Mouse (Mus musculus): ENCODE measurements around the gene Prkar1b. TPM values are rescaled to one million over a fixed set of nuclear protein-coding genes. Genes with fewer than 3 reads are reported as not detected.

The Prkar1b gene
- 9.6 and 10.6 TPM in 2 replicates for polyA plus RNA-seq (2015; fragmentation: Nextera tagmentation; extraction: Ambion mirVana)

- Histone ChIP-seq H3K27ac (replicated peaks) (peak within 1 kb of the TSS; percentile 58), H3K9me3 (ENCODE audit: control insufficient read depth, low read length) (no peaks in the 10 kb centered on the region), H3K27me3 (ENCODE audit: control insufficient read depth, insufficient read depth, low read length) (no peaks in the 10 kb centered on the region), H3K9ac (ENCODE audit: low read length) (peak within 1 kb of the TSS; percentile 73), H3K4me2 (replicated peaks; ENCODE audit: low read depth) (peak within 1 kb of the TSS; percentile 98), H3K4me1 (replicated peaks; ENCODE audit: control insufficient read depth, insufficient read depth) (0 out of 2 replicates have a peak, but pooled peaks cover 2% of the 10 kb centered on the region), H3K36me3 (ENCODE audit: control insufficient read depth, insufficient read depth, low read length) (peaks cover 8% of the 10 kb centered on the region; the same call in 1 of the 2 replicates), H3K4me3 (ENCODE audit: low read depth, low read length) (peak within 1 kb of the TSS; percentile 89)
- under 1% methylated on average over 74 of the region's 87 CpGs for WGBS
- ATAC-seq (ENCODE audit: low FRiP score, low TSS enrichment) (peak; percentile 96), DNase-seq (ENCODE audit: low spot score) (peak; percentile 100)
- TF ChIP-seq EP300 (optimal IDR thresholded peaks at IDR 0.05) = no peak
- no peak for TF ChIP-seq CTCF (IDR thresholded peaks at IDR 0.05; ENCODE audit: low read depth)
Measured at GRCm38 (mm10) chr5:139149681-139150602, at the start of gene Prkar1b, which contains the start of gene Dnaaf5. Gene Prkar1b (minus strand): TSS chr5:139150001. Gene Dnaaf5 (plus strand): TSS chr5:139150223.

DNA sequence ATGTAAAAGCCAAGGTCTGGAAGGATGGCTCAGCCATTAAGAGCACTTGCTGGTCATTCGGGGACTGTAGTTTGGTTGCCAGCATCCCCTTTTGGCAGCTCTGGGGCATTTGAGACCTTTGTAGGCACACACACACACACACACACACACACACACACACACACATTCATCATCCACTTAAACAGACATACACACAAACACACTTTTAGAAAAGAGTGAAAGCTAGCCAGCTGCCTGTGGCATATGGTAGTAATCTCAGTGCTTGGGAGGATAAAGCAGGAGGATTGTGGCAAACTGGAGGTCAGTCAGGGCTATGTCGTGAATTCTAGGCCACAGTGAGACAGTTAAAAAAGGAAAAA lies 49.8 kb upstream of the Prkar1b start:
- Histone ChIP-seq H3K4me2 (replicated peaks; ENCODE audit: low read depth) (peak overlapping the region; percentile 98), H3K4me3 (ENCODE audit: low read depth, low read length) (peak overlapping the region; percentile 90), H3K4me1 (replicated peaks; ENCODE audit: control insufficient read depth, insufficient read depth) (peaks cover 3% of the 10 kb centered on the region; the same call in 1 of the 2 replicates), H3K27me3 (ENCODE audit: control insufficient read depth, insufficient read depth, low read length) (no peaks in the 10 kb centered on the region), H3K9ac (ENCODE audit: low read length) (peak overlapping the region; percentile 55), H3K36me3 (ENCODE audit: control insufficient read depth, insufficient read depth, low read length) (no peaks in the 10 kb centered on the region), H3K9me3 (ENCODE audit: control insufficient read depth, low read length) (no peaks in the 10 kb centered on the region), H3K27ac (replicated peaks) (peak overlapping the region; percentile 94)
- TF ChIP-seq CTCF (IDR thresholded peaks at IDR 0.05; ENCODE audit: low read depth) = no peak
- no peak for TF ChIP-seq EP300 (optimal IDR thresholded peaks at IDR 0.05)
- WGBS = 35% methylated on average over 2 of the region's 2 CpGs
- ATAC-seq (ENCODE audit: low FRiP score, low TSS enrichment) (no peak), DNase-seq (ENCODE audit: low spot score) (no peak)

- H3K4me3 ChIP-seq (ENCODE audit: low read depth, low read length) = no peak overlapping the region
- H3K9ac ChIP-seq (ENCODE audit: low read length) = no peak overlapping the region
- no peaks in the 10 kb centered on the region for H3K27me3 ChIP-seq (ENCODE audit: control insufficient read depth, insufficient read depth, low read length)
- no peaks in the 10 kb centered on the region for H3K36me3 ChIP-seq (ENCODE audit: control insufficient read depth, insufficient read depth, low read length)
- WGBS = 51% methylated on average over 3 of the region's 3 CpGs
- TF ChIP-seq CTCF (IDR thresholded peaks at IDR 0.05; ENCODE audit: low read depth) (no peak), EP300 (optimal IDR thresholded peaks at IDR 0.05) (no peak)
- no peak overlapping the region for H3K27ac ChIP-seq (replicated peaks)
- H3K4me2 ChIP-seq (replicated peaks; ENCODE audit: low read depth) = no peak overlapping the region
- peaks cover 3% of the 10 kb centered on the region; the same call in 1 of the 2 replicates for H3K4me1 ChIP-seq (replicated peaks; ENCODE audit: control insufficient read depth, insufficient read depth)
- DNase-seq (ENCODE audit: low spot score) = no peak
- no peak for ATAC-seq (ENCODE audit: low FRiP score, low TSS enrichment)
- no peaks in the 10 kb centered on the region for H3K9me3 ChIP-seq (ENCODE audit: control insufficient read depth, low read length)
Measured at GRCm38 (mm10) chr5:139198779-139199178, 49.0 kb upstream of the Prkar1b start.

DNA sequence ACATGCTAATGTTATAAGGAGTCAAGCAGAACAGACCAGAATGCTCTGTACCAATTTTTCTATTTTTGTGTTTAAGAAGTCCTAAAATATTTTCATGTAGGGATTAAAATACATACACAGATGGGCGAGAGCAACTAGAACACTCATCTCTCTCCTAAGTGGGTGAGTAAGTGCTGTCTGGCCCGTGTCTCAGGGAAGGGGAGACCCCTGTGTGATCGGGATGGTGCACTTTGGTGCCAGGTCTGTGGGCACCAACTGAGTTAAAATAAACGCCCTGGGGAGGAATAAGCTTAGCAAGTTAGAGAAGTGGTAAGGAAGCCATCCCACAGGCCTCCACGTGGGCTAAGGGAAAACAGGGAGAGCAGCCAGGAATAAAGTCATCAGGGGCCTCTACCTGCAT lies 41.2 kb upstream of the Prkar1b start:
- no peaks in the 10 kb centered on the region for H3K4me1 ChIP-seq (replicated peaks; ENCODE audit: control insufficient read depth, insufficient read depth)
- H3K4me3 ChIP-seq (ENCODE audit: low read depth, low read length) = no peak overlapping the region
- H3K4me2 ChIP-seq (replicated peaks; ENCODE audit: low read depth) = no peak overlapping the region
- no peak overlapping the region for H3K9ac ChIP-seq (ENCODE audit: low read length)
- peaks cover 4% of the 10 kb centered on the region for H3K36me3 ChIP-seq (ENCODE audit: control insufficient read depth, insufficient read depth, low read length)
- 65% methylated on average over 5 of the region's 5 CpGs for WGBS
- DNase-seq (ENCODE audit: low spot score) (no peak), ATAC-seq (ENCODE audit: low FRiP score, low TSS enrichment) (no peak)
- no peak overlapping the region for H3K27ac ChIP-seq (replicated peaks)
- TF ChIP-seq EP300 (optimal IDR thresholded peaks at IDR 0.05) (no peak), CTCF (IDR thresholded peaks at IDR 0.05; ENCODE audit: low read depth) (no peak)
- no peaks in the 10 kb centered on the region for H3K27me3 ChIP-seq (ENCODE audit: control insufficient read depth, insufficient read depth, low read length)
- H3K9me3 ChIP-seq (ENCODE audit: control insufficient read depth, low read length) = no peaks in the 10 kb centered on the region

DNA sequence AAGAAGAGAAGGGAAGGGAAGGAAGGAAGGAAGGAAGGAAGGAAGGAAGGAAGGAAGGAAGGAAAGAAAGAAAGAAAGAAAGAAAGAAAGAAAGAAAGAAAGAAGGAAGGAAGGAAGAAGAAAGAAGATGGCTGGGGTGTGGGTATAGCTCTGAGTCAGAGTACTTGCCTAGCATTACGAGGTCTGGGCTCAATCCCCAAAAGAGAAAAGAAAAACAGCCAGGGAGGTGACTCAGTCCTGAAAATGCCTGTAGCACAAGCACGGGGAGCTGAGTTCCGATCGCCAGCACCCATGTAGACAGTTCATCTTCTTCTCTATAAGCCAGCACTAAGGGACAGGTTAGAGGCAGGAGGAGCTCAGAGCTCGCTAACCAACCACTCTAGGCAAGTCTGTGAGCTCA lies 39.9 kb upstream of the Prkar1b start:
- 86% methylated on average over 5 of the region's 5 CpGs for WGBS
- Histone ChIP-seq H3K4me1 (replicated peaks; ENCODE audit: control insufficient read depth, insufficient read depth) (no peaks in the 10 kb centered on the region), H3K27me3 (ENCODE audit: control insufficient read depth, insufficient read depth, low read length) (no peaks in the 10 kb centered on the region), H3K9ac (ENCODE audit: low read length) (no peak overlapping the region), H3K36me3 (ENCODE audit: control insufficient read depth, insufficient read depth, low read length) (peaks cover 7% of the 10 kb centered on the region), H3K4me2 (replicated peaks; ENCODE audit: low read depth) (no peak overlapping the region), H3K27ac (replicated peaks) (no peak overlapping the region), H3K9me3 (ENCODE audit: control insufficient read depth, low read length) (no peaks in the 10 kb centered on the region), H3K4me3 (ENCODE audit: low read depth, low read length) (no peak overlapping the region)
- TF ChIP-seq CTCF (IDR thresholded peaks at IDR 0.05; ENCODE audit: low read depth) (no peak), EP300 (optimal IDR thresholded peaks at IDR 0.05) (no peak)
- DNase-seq (ENCODE audit: low spot score) (no peak), ATAC-seq (ENCODE audit: low FRiP score, low TSS enrichment) (no peak)

DNA sequence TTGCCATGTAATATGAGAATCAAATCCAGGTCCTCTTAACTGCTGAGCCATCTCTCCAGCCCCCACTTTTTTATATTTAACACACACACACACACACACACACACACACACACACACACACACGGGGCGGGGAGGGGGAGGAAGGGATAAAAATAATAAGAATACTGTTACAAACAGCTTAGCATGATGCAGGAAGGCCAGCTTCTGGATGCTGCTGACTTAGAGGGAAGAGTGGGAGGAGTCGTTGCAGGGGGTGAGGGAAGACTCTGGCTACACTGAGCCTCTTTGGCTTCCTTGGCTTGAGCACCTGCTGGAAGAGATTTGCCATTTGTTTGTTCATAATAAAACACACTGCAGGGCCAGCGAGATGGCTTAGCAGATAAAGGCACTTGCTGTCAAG lies 35.1 kb upstream of the Prkar1b start:
- no peak overlapping the region for H3K4me3 ChIP-seq (ENCODE audit: low read depth, low read length)
- no peaks in the 10 kb centered on the region for H3K9me3 ChIP-seq (ENCODE audit: control insufficient read depth, low read length)
- no peak overlapping the region for H3K4me2 ChIP-seq (replicated peaks; ENCODE audit: low read depth)
- peaks cover 10% of the 10 kb centered on the region for H3K36me3 ChIP-seq (ENCODE audit: control insufficient read depth, insufficient read depth, low read length)
- H3K4me1 ChIP-seq (replicated peaks; ENCODE audit: control insufficient read depth, insufficient read depth) = no peaks in the 10 kb centered on the region
- ATAC-seq (ENCODE audit: low FRiP score, low TSS enrichment) (no peak), DNase-seq (ENCODE audit: low spot score) (no peak)
- H3K9ac ChIP-seq (ENCODE audit: low read length) = no peak overlapping the region
- WGBS = 81% methylated on average over 4 of the region's 4 CpGs
- H3K27me3 ChIP-seq (ENCODE audit: control insufficient read depth, insufficient read depth, low read length) = no peaks in the 10 kb centered on the region
- no peak overlapping the region for H3K27ac ChIP-seq (replicated peaks)
- no peak for TF ChIP-seq CTCF (IDR thresholded peaks at IDR 0.05; ENCODE audit: low read depth)
- no peak for TF ChIP-seq EP300 (optimal IDR thresholded peaks at IDR 0.05)

All from stomach, postnatal 0 days (tissue).